Mouse (Mus musculus) urinary bladder, adult 18-20 months (tissue): ENCODE results near the gene Syn3.
"Not testable (repeated sequence)": the region's sequence is repeated elsewhere in the genome, so short reads cannot be mapped to it uniquely, and the experiment has no call there.

Source experiments
- DNase-seq, 2 experiments: peaks; one replicate each; pipeline ENCODE4 v3.0.0; 2022; ENCODE audit warnings: low spot score in 2 of 2, mixed read lengths in 2 of 2

The Syn3 gene

DNA sequence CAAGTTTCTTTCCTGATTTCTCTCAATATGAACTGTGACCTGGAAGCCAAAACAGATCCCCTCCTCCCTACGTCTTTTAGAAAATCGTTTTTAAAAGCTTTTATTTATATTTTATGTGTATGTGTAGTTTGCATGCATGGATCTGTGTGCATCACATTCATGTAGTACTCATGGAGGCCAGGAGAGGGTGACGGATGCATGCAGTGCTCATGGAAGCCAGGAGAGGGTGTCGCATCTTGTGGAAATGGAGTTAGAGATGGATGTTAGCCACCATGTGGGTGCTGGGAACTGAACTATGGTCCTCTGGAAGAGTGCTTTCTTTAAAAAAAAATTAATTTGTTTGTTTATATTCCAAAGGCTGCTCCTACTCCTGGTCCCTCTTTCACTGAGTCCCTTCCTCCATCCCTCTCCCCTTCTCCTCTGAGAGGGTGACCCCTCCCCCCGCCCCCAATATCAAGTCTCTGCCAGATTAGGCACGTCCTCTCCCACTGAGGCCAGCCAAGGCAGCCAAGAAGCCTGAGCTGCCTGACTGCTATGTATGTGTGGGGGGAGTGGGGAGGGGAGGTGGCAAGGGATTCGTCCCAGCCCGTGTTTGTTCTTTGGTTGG, 442.3 kb downstream of the Syn3 start:
- no peak for DNase-seq

DNA sequence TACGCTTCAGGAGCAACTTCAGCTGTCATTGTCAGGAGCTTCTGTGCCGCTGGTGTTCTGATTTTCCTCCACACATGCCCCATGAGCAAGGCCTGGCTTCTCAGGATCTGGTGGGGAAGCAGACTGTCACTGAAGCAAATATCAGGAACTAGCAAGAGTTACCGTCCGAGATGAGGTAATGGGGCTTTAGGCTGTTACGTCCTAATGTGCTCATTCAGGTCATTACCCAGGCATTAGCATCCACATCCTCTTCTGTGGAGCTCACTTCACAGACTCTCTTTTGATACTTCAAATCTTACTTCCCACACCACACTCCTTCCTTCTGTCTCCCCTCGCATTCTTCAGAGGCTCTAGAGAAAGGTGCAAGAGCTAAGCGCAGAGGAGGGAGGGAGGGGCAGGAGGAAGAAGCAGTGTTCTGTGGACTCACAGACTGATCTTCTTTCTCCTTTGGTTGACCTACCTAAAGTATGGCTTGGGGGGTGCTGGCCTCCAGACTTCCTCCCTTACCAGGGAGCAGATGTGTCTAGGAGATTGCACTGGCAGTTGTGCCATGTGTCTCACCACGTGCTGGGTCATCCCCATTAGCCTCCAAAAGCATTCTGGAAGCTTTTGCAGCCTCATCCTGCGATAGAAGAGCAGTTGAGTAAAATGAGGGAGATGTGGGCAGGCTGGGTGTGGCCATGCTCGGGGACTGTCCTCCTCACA, 445.7 kb downstream of the Syn3 start:
- DNase-seq, result no peak

DNA sequence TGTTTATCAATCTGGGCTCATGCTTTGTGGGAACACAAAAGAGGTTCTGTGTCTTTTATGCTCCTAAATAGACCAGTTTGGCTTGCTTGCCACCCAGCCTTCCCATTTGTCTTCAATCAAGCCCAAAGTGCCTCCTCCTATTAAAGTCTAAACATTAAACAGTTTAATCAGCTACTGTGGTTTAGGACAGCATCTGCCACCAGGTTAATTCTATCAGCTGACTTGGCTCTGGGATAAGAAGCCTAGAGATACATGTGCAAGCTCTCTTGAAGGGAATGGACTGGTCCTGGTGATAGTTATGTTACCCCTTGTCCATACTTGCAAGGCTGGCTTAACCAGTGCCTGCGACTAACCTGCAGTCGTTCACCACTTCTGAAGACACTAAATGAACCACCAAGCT, 448.2 kb downstream of the Syn3 start:
- DNase-seq, result no peak

GRCm38 (mm10) chr10:86047786-86048185, 450.9 kb downstream of the Syn3 start:
- DNase-seq, result no peak

GRCm38 (mm10) chr10:86046371-86046770, 452.3 kb downstream of the Syn3 start:
- DNase-seq, result no peak

DNA sequence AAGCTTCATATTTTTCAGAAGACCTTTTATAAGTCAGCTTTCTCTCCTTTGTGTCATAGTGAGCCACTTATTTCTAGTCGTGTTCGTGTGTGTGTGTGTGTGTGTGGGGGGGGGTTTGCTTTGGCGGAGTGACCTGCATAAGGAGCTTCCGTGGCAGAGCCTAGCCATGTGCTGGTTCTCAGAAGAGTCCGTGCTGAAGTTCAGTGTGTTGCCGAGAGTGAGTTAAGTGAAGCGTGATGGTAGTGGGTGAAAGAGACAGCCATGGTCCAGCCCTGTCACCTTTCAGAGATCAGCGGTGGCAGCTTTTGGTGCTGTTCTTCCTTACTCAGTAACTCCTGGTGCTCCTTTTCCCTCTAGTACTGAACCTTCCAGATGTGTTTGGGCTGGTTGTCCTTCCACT, 454.6 kb downstream of the Syn3 start:
- no peak for DNase-seq

GRCm38 (mm10) chr10:86043651-86044050, 455.0 kb downstream of the Syn3 start:
- no peak for DNase-seq

GRCm38 (mm10) chr10:86034007-86034728, 464.5 kb downstream of the Syn3 start:
- DNase-seq, result no peak

- DNase-seq, result no peak
Observed at GRCm38 (mm10) chr10:86032517-86032916, 466.2 kb downstream of the Syn3 start.

DNA sequence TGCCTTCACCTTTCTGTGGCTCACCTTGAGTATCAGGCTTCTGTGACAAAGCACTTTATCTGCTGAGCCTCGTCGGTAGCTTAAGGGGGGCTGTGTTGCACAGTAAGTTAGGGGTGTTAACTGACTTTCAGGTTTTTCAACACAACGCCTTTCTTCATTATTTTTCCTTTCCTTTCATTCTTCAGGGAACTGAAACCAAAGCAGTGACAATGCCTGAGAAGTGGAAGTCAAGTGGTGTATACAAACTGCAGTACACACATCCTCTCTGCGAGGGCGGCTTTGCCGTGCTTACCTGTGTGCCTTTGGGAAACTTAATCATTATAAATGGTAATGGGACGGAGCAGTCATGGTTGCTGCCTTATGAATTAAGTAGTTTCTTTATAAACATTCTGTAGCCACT, 468.0 kb downstream of the Syn3 start:
- no peak for DNase-seq

- not testable (repeated sequence) for DNase-seq
Observed at GRCm38 (mm10) chr10:86026807-86027206, 471.9 kb downstream of the Syn3 start.

- DNase-seq, result no peak
Observed at GRCm38 (mm10) chr10:86026354-86026753, 472.3 kb downstream of the Syn3 start.

- no peak for DNase-seq
Observed at GRCm38 (mm10) chr10:86025906-86026305, 472.8 kb downstream of the Syn3 start.

DNA sequence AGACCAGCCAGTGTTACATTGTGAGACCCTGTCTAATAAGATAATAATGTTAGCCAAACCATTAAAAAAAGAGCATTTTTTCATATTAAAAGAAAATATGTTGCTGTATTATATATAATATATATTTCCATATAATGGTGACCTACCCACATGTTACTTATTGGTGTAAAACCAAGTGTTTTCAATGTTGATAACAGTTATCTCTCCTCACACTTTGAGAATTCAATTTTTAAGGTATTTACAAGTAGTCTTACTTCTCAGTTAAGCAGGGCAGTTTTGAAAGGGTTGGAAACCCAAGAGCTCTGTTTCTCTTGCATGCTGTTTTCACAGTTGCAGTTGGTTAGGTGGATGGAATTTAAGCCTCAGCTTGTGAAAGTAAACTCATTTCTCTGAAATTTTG, 475.5 kb downstream of the Syn3 start:
- no peak for DNase-seq

- no peak for DNase-seq
Observed at GRCm38 (mm10) chr10:86022474-86022816, 476.3 kb downstream of the Syn3 start.

DNA sequence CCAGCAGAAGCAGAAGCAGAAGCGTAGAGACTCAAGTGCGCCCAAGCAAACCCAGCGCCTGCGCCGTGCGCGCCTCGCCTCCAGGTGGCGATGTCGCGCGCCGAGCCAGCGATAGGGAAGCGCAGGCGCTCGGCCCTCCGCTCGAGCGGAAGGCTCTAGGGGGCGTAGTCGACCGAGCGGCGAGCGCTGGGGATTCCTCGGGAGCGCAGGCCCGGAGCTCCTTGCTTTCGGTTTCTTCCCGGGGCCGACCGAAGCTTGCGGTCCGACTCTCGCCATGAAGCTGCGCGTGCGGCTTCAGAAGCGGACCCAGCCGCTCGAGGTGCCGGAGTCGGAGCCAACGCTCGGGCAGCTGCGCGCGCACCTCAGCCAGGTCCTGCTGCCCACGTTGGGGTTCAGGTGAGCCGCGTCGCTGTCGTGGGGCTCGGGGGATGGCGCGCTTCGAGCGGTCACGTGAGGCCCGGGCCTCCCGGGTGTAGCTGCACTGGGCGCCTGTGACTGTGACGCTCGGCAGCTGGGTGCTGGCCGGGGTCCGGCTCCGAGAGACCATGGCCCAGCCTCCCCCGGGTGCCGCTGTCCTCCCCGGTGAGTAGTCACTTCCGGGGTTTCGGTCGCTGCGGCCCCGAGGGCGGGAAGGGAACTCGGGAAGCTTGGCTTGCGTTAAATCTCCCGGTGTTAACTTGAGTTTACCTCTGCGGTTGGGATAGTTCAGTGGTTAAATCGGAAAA, 476.8 kb downstream of the Syn3 start, which contains the start of gene Fbxo7:
Fbxo7 (plus strand) TSS at position 224 of the 725 bp plus-strand sequence.
- peak; percentile 82 to 85 for DNase-seq

DNA sequence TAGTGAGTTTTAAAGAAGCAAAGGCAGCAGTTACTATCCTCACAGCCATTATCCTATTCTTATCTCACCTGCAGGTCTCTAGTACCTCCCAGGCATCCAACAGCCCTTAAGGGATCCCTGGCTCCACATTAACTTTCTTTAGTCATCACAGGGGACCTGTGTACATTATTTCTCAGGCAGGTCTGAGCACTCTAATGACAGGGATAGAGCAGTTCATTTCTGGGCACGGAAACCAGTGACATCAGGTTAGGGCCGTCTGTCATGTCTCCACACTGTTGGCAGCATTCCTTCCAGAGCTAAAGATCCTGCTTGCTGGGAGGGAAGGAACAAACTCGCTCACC, 477.3 kb downstream of the Syn3 start:
- no peak for DNase-seq

GRCm38 (mm10) chr10:86018813-86019212, 479.9 kb downstream of the Syn3 start:
- DNase-seq, result no peak

- no peak for DNase-seq
Observed at GRCm38 (mm10) chr10:86017781-86018180, 480.9 kb downstream of the Syn3 start.

- DNase-seq, result no peak
Observed at GRCm38 (mm10) chr10:86011781-86012180, 486.9 kb downstream of the Syn3 start, which contains the start of gene Bpifc. TSS of gene Bpifc (minus strand) at chr10:86011895.

- DNase-seq, result no peak
Observed at GRCm38 (mm10) chr10:86011172-86011571, 487.5 kb downstream of the Syn3 start.

GRCm38 (mm10) chr10:86010636-86011035, 488.1 kb downstream of the Syn3 start:
- DNase-seq, result no peak
